Mouse (Mus musculus) cerebellum, adult 2 months (tissue): ENCODE data around the gene Olfr146. TPM values are rescaled to one million over a fixed set of nuclear protein-coding genes. Genes with fewer than 3 reads are reported as not detected.

Experiments used
- DNase-seq, 2 experiments: peaks; one replicate each; pipeline ENCODE4 v3.0.0; 2021
- H3K27ac ChIP-seq: fragments of 200-500 bp; 2 replicates; pipeline ENCODE4 v1.5.1; 2012; ENCODE audit warnings: low read length, control low read depth, inconsistent platforms; ENCODE audit not compliant: insufficient read depth
- H3K27me3 ChIP-seq: fragments of 200-500 bp; 2 replicates; pipeline ENCODE4 v1.6.1; 2012; ENCODE audit warnings: inconsistent platforms, mild to moderate bottlenecking, low read length, moderate library complexity; ENCODE audit not compliant: control insufficient read depth, insufficient read depth
- H3K4me1 ChIP-seq: fragments of 200-500 bp; 2 replicates; pipeline ENCODE4 v1.6.1; 2011; ENCODE audit warnings: low read length; ENCODE audit not compliant: control insufficient read depth, insufficient read depth
- H3K4me3 ChIP-seq: fragments of 200-500 bp; replicated peaks from 2 replicates; pipeline ENCODE3; 2011; ENCODE audit warnings: mild to moderate bottlenecking, low read depth, low read length, control low read depth; ENCODE audit not compliant: insufficient read depth
- CTCF ChIP-seq: fragments of 200-500 bp; IDR thresholded peaks from 2 replicates; pipeline ENCODE4 v1.5.1; 2011; ENCODE audit warnings: low read depth, mild to moderate bottlenecking, control low read depth, low read length, moderate library complexity, borderline replicate concordance; ENCODE audit not compliant: insufficient read depth
- POLR2A ChIP-seq: fragments of 200-500 bp; IDR thresholded peaks from 2 replicates; pipeline ENCODE4 v1.6.1; 2011; ENCODE audit warnings: low read length, control low read depth, borderline replicate concordance; ENCODE audit not compliant: insufficient read depth
- WGBS: fragments of 180-500 bp; shearing (Covaris S2); methylation state at CpG from one replicate; pipeline ENCODE4 v1.1.7; 2018; 5-methylcytosine and 5-hydroxymethylcytosine counted together
- polyA plus RNA-seq: library from polyadenylated mRNA; depleted of rRNA; stranded (reverse); fragments of >200 nt; gene quantifications from 2 replicates; pipeline ENCODE4 v1.2.3, GENCODE M21; 2012; rRNA removed

Olfr146 gene
- not detected in 2 replicates for polyA plus RNA-seq

DNA sequence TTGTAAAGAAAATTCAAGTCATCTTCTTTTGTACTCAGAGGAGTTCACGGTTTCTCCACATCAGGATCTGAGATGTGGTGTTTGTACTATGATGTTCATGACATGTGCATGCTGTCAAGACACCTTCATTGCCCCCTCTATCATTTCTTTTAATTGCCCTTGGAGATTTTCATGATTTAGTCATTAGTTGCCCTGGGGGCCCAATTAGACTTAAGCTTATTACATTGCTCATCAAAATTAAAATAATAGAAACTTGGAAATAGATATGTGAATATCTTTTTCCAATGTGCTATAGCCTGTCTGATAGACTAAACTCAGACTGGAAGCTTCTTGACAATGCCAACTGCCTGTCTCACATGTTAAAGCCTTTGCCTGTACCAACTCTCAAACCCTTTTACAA, at the start of gene Olfr146:
Gene Olfr146, minus strand, starts transcription at position 101 of the 400 bp plus-strand sequence.
- H3K27ac ChIP-seq = no peak within 1 kb of the TSS
- no peaks in the 10 kb centered on the region for H3K4me1 ChIP-seq
- no peak for DNase-seq
- no peaks in the 10 kb centered on the region for H3K27me3 ChIP-seq
- no peak within 1 kb of the TSS for H3K4me3 ChIP-seq
- TF ChIP-seq POLR2A (no peak), CTCF (no peak)
- WGBS = 70% methylated on average over 1 of the region's 1 CpGs

GRCm38 (mm10) chr9:39064851-39065250, 41.7 kb upstream of the Olfr146 start, which contains the start of gene Olfr937:
Gene Olfr937 (minus strand): TSS chr9:39064951.
- Histone ChIP-seq H3K27ac (no peak within 1 kb of the TSS), H3K27me3 (no peaks in the 10 kb centered on the region), H3K4me1 (no peaks in the 10 kb centered on the region), H3K4me3 (no peak within 1 kb of the TSS)
- no peak for TF ChIP-seq POLR2A
- no peak for TF ChIP-seq CTCF
- no peak for DNase-seq
- 77% methylated on average over 1 of the region's 1 CpGs for WGBS

DNA sequence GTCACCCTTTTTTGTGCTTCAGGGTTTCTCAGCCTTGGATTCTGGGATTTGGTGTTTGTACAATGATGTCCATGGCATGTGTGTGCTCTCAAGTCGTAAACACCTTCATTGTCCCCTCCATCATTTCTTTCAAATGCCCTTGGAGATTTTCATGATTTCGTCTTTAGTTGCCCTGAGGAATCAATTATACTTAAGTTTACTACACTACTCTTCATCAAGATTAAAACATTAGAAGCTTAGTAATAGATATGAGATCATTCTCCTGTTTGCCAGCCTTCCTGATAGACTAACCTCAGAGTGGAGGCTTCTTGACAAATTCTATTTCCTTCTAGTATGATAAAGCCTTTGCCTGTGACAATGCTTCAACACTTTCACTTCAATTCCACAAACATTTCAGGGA, 23.6 kb downstream of the Olfr146 start, which contains the start of gene Olfr935:
Gene Olfr935, minus strand, starts transcription at position 101 of the 400 bp plus-strand sequence.
- H3K27me3 ChIP-seq = no peaks in the 10 kb centered on the region
- 75% methylated on average over 2 of the region's 2 CpGs for WGBS
- H3K4me1 ChIP-seq = no peaks in the 10 kb centered on the region
- H3K4me3 ChIP-seq = no peak within 1 kb of the TSS
- TF ChIP-seq POLR2A = no peak
- TF ChIP-seq CTCF = no peak
- no peak for DNase-seq
- no peak within 1 kb of the TSS for H3K27ac ChIP-seq

DNA sequence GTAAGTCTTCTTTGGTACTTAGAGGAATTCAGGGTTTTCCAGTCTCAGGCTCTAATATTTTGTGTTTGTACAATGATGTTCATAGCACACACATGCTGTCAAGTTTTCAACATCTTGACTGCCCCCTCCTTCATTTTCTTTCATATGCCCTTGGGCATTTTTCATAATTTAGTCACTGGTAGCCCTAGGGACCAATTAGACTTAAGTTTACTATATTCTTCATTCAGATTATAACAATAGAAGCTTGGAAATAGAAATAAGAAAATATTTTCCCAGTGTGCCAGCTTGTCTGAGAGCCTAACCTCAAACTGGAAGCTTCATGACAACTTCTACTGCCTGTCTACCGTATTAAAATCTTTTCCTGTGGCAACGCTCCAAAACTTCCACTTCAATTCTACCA, 35.0 kb downstream of the Olfr146 start, which contains the start of gene Olfr934:
Gene Olfr934, minus strand, starts transcription at position 101 of the 400 bp plus-strand sequence.
- Histone ChIP-seq H3K27me3 (no peaks in the 10 kb centered on the region), H3K4me3 (no peak within 1 kb of the TSS), H3K27ac (no peak within 1 kb of the TSS), H3K4me1 (no peaks in the 10 kb centered on the region)
- TF ChIP-seq CTCF (no peak), POLR2A (no peak)
- DNase-seq = no peak
- WGBS = 83% methylated on average over 2 of the region's 2 CpGs

- WGBS = 74% methylated on average over 4 of the region's 4 CpGs
- DNase-seq = no peak
- Histone ChIP-seq H3K27me3 (no peaks in the 10 kb centered on the region), H3K4me3 (no peak within 1 kb of the TSS), H3K4me1 (no peaks in the 10 kb centered on the region), H3K27ac (no peak within 1 kb of the TSS)
- no peak for TF ChIP-seq CTCF
- TF ChIP-seq POLR2A = no peak
Measured at GRCm38 (mm10) chr9:38972013-38972412, 51.2 kb downstream of the Olfr146 start, which contains the start of gene Olfr933. Gene Olfr933 (plus strand): TSS chr9:38972313.

Other genes with a start within 250 kb of the Olfr146 start
- gene Olfr922, start 208.8 kb downstream of the Olfr146 start, polyA plus RNA-seq = 0.52 and 0.57 TPM in 2 replicates
- 0.30 and 0.39 TPM in 2 replicates for gene Olfr923, start 196.8 kb downstream of the Olfr146 start, polyA plus RNA-seq
- 0.05 TPM in 1 of 2 replicates, not detected in the other for gene Olfr924, start 178.9 kb downstream of the Olfr146 start, polyA plus RNA-seq
- gene Olfr26, start 168.3 kb downstream of the Olfr146 start, polyA plus RNA-seq = not detected in 2 replicates
- 0.10 TPM in 1 of 2 replicates, not detected in the other for gene Olfr926, start 146.3 kb downstream of the Olfr146 start, polyA plus RNA-seq
- not detected in 2 replicates for gene Olfr930, start 93.6 kb downstream of the Olfr146 start, polyA plus RNA-seq
- gene Olfr933, start 51.1 kb downstream of the Olfr146 start, polyA plus RNA-seq = not detected in 2 replicates
- not detected in 2 replicates for gene Olfr934, start 35.1 kb downstream of the Olfr146 start, polyA plus RNA-seq
- not detected in 2 replicates for gene Olfr935, start 23.7 kb downstream of the Olfr146 start, polyA plus RNA-seq
- gene Olfr937, start 41.6 kb upstream of the Olfr146 start, polyA plus RNA-seq = not detected in 2 replicates
- not detected in 2 replicates for gene Olfr938, start 55.5 kb upstream of the Olfr146 start, polyA plus RNA-seq
- gene Olfr27, start 104.8 kb upstream of the Olfr146 start, polyA plus RNA-seq = not detected in 2 replicates
- not detected in 2 replicates for gene Olfr943, start 142.9 kb upstream of the Olfr146 start, polyA plus RNA-seq
- not detected in 2 replicates for gene Olfr944, start 178.5 kb upstream of the Olfr146 start, polyA plus RNA-seq
- gene Olfr1537, start 226.6 kb upstream of the Olfr146 start, polyA plus RNA-seq = not detected in 2 replicates